Mouse (Mus musculus): ENCODE results near the gene Cdc42ep3.

DNA sequence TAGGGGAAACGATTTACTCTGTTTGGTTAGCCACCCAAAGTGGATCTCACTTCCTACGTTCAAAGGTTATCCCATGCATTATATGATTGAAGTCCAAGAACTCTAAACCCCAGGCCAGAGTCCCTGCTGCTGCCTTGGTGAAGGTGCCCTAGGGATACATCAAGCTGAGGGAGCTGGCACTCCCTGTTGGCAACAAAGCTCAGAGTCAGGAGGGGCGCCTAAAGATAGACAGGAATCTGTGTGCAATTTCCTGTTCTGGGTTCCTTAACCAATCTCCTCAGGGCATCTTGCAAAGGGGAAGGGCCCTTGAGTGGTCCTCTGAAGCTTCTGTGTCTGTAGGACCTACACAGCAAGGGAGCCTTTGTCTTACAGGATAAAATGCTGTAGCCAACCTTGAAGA, 22.0 kb downstream of the Cdc42ep3 start:
- no peak for TF ChIP-seq CTCF (IDR thresholded peaks at IDR 0.05; ENCODE audit: extremely low read depth, insufficient read depth, low read length)
- no peak for TF ChIP-seq POLR2A (IDR thresholded peaks at IDR 0.05; ENCODE audit: extremely low read depth, insufficient read depth, low read length)

All from cortical plate, adult 2 months (tissue).